Mouse (Mus musculus) CD8-positive naive resting alpha-beta T cell, adult 2 months (primary cell): ENCODE data around the gene Mbnl2.

ENCODE experiments used
- DNase-seq, 2 experiments: peaks; one replicate each; pipeline ENCODE4 v3.0.0; 2022; ENCODE audit warnings: low read depth in 2 of 2, low spot score in 2 of 2

The Mbnl2 gene

GRCm38 (mm10) chr14:120324883-120325480, 49.5 kb downstream of the Mbnl2 start:
- no peak for DNase-seq

- no peak for DNase-seq
Observed at GRCm38 (mm10) chr14:120325673-120326072, 50.2 kb downstream of the Mbnl2 start.

GRCm38 (mm10) chr14:120330454-120330853, 55.0 kb downstream of the Mbnl2 start:
- DNase-seq = no peak

- DNase-seq = no peak
Observed at GRCm38 (mm10) chr14:120330881-120331514, 55.5 kb downstream of the Mbnl2 start.

- DNase-seq = no peak
Observed at GRCm38 (mm10) chr14:120333465-120334243, 58.2 kb downstream of the Mbnl2 start.

GRCm38 (mm10) chr14:120335366-120335765, 59.9 kb downstream of the Mbnl2 start:
- no peak for DNase-seq

GRCm38 (mm10) chr14:120335871-120336270, 60.4 kb downstream of the Mbnl2 start:
- DNase-seq = no peak

GRCm38 (mm10) chr14:120336380-120336779, 60.9 kb downstream of the Mbnl2 start:
- DNase-seq = no peak

- no peak for DNase-seq
Observed at GRCm38 (mm10) chr14:120336841-120337240, 61.4 kb downstream of the Mbnl2 start.

GRCm38 (mm10) chr14:120337731-120338462, 62.4 kb downstream of the Mbnl2 start:
- DNase-seq = no peak

GRCm38 (mm10) chr14:120338706-120339105, 63.2 kb downstream of the Mbnl2 start:
- no peak for DNase-seq

GRCm38 (mm10) chr14:120341912-120342311, 66.4 kb downstream of the Mbnl2 start:
- DNase-seq = no peak

- no peak for DNase-seq
Observed at GRCm38 (mm10) chr14:120342321-120342720, 66.9 kb downstream of the Mbnl2 start.

GRCm38 (mm10) chr14:120344641-120345040, 69.2 kb downstream of the Mbnl2 start:
- no peak for DNase-seq

- no peak for DNase-seq
Observed at GRCm38 (mm10) chr14:120347410-120348315, 72.2 kb downstream of the Mbnl2 start.

GRCm38 (mm10) chr14:120349332-120349731, 73.9 kb downstream of the Mbnl2 start:
- DNase-seq = no peak

GRCm38 (mm10) chr14:120352136-120352843, 76.8 kb downstream of the Mbnl2 start:
- no peak for DNase-seq

GRCm38 (mm10) chr14:120353211-120353610, 77.7 kb downstream of the Mbnl2 start:
- DNase-seq = no peak

- DNase-seq = no peak
Observed at GRCm38 (mm10) chr14:120354595-120354994, 79.1 kb downstream of the Mbnl2 start.
